Mouse (Mus musculus): ENCODE measurements around the gene Znrf2. TPM values are rescaled to one million over a fixed set of nuclear protein-coding genes. Genes with fewer than 3 reads are reported as not detected.
"Not testable (repeated sequence)": the region's sequence is repeated elsewhere in the genome, so short reads cannot be mapped to it uniquely, and the experiment has no call there.

Gene Znrf2
- total RNA-seq, 1 experiment from 2014 or later, result 55.4 TPM

- ATAC-seq (replicated peaks in 1 of 2; ENCODE audit: insufficient read depth in 1 of 2, low FRiP score in 2 of 2, low TSS enrichment in 1 of 2, low read depth in 1 of 2, poor library complexity in 2 of 2, severe bottlenecking in 2 of 2), result no peak
Measured at GRCm38 (mm10) chr6:54830048-54830772, 13.5 kb downstream of the Znrf2 start.

- no peak for ATAC-seq (replicated peaks in 1 of 2; ENCODE audit: insufficient read depth in 1 of 2, low FRiP score in 2 of 2, low TSS enrichment in 1 of 2, low read depth in 1 of 2, poor library complexity in 2 of 2, severe bottlenecking in 2 of 2)
Measured at GRCm38 (mm10) chr6:54831069-54831720, 14.5 kb downstream of the Znrf2 start.

DNA sequence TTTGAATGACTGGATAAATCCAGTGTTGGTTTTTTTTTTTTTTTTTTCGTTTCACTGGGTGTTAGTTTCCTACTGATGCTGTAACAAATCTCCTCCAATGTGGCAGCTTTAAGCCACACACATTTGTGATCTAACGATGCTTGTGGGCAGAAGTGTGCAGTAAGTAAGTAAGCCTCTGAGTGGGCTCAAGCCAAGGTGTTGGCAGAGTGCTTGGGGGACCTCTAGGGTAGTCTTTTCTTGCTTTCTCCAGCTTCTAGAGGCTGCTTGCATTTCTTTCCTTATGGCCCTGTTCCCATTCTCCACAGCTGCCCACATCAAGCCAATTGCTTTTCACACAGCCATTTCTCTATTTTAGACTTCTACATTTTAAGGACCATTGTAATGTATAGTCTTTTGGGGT lies 16.7 kb downstream of the Znrf2 start:
- no peak for ATAC-seq (replicated peaks in 1 of 2; ENCODE audit: insufficient read depth in 1 of 2, low FRiP score in 2 of 2, low TSS enrichment in 1 of 2, low read depth in 1 of 2, poor library complexity in 2 of 2, severe bottlenecking in 2 of 2)

- no peak for ATAC-seq (replicated peaks in 1 of 2; ENCODE audit: insufficient read depth in 1 of 2, low FRiP score in 2 of 2, low TSS enrichment in 1 of 2, low read depth in 1 of 2, poor library complexity in 2 of 2, severe bottlenecking in 2 of 2)
Measured at GRCm38 (mm10) chr6:54836666-54837065, 19.9 kb downstream of the Znrf2 start.

GRCm38 (mm10) chr6:54841399-54841798 lies 24.7 kb downstream of the Znrf2 start:
- ATAC-seq (replicated peaks in 1 of 2; ENCODE audit: insufficient read depth in 1 of 2, low FRiP score in 2 of 2, low TSS enrichment in 1 of 2, low read depth in 1 of 2, poor library complexity in 2 of 2, severe bottlenecking in 2 of 2), result no peak

DNA sequence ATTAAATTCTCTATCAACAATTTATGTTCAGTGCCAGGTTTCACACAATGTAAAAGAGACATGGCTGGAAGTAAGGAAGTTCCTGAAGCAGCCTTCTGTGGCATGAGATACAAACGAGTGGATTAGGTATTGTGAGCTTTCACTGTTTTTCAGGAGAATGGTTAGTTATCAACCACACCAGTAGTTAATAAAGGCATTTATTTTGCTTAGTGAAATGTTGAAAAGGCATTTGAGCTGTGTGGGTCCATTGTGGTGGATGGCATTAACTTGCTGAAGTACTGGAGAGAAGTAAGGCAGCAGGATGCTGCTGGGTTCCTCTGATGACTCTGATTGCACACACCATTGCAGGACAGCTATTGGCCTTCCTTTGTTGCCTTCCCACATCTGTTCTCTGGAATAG lies 25.3 kb downstream of the Znrf2 start:
- no peak for ATAC-seq (replicated peaks in 1 of 2; ENCODE audit: insufficient read depth in 1 of 2, low FRiP score in 2 of 2, low TSS enrichment in 1 of 2, low read depth in 1 of 2, poor library complexity in 2 of 2, severe bottlenecking in 2 of 2)

- ATAC-seq (replicated peaks in 1 of 2; ENCODE audit: insufficient read depth in 1 of 2, low FRiP score in 2 of 2, low TSS enrichment in 1 of 2, low read depth in 1 of 2, poor library complexity in 2 of 2, severe bottlenecking in 2 of 2), result no peak
Measured at GRCm38 (mm10) chr6:54848546-54848945, 31.8 kb downstream of the Znrf2 start.

- ATAC-seq (replicated peaks in 1 of 2; ENCODE audit: insufficient read depth in 1 of 2, low FRiP score in 2 of 2, low TSS enrichment in 1 of 2, low read depth in 1 of 2, poor library complexity in 2 of 2, severe bottlenecking in 2 of 2), result peak; percentile 22 to 52; a peak in 3 of 4 replicates
Measured at GRCm38 (mm10) chr6:54849179-54850156, 32.8 kb downstream of the Znrf2 start.

- ATAC-seq (replicated peaks in 1 of 2; ENCODE audit: insufficient read depth in 1 of 2, low FRiP score in 2 of 2, low TSS enrichment in 1 of 2, low read depth in 1 of 2, poor library complexity in 2 of 2, severe bottlenecking in 2 of 2), result peak in 1 of 2 experiments; percentile 26; a peak in 1 of 4 replicates
Measured at GRCm38 (mm10) chr6:54851778-54852177, 35.1 kb downstream of the Znrf2 start.

GRCm38 (mm10) chr6:54852669-54853068 lies 36.0 kb downstream of the Znrf2 start:
- ATAC-seq (replicated peaks in 1 of 2; ENCODE audit: insufficient read depth in 1 of 2, low FRiP score in 2 of 2, low TSS enrichment in 1 of 2, low read depth in 1 of 2, poor library complexity in 2 of 2, severe bottlenecking in 2 of 2), result no peak

- no peak for ATAC-seq (replicated peaks in 1 of 2; ENCODE audit: insufficient read depth in 1 of 2, low FRiP score in 2 of 2, low TSS enrichment in 1 of 2, low read depth in 1 of 2, poor library complexity in 2 of 2, severe bottlenecking in 2 of 2)
Measured at GRCm38 (mm10) chr6:54854859-54855258, 38.1 kb downstream of the Znrf2 start.

DNA sequence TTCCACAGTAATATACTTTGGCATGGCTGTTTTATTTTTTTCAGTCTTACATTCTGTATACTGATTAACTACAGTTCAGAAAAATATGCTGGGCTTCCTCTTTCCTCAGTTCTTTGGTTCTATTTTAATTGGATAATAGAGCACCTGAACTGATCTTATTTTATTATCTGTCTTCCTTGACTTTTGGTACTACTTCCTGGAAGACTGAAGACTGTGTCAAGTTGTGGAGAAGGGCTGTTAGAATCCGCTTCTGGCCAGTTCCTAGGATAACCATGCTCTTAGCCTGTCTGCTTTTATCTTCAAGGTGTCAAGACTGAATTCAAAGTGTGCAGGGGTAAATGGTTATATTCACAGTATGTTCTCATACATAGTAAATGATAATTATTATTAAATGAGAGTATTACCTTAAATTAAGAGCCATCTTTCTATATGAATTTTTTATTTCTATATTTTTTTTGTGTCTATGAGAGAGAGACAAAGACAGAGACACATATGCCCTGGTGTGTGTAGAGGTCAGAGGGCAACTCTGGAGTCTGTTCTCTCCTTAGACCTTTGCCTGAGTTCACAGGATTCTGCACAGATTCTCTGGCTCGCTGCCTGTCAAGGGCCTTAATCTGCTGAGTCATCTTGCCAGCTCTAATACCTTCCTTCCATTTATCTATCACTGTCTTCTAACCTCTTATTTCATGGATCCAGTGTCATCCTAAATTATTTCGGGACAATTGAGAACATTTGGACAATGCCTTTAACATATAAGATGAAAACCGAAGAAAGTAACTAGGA lies 39.3 kb downstream of the Znrf2 start:
- ATAC-seq (replicated peaks in 1 of 2; ENCODE audit: insufficient read depth in 1 of 2, low FRiP score in 2 of 2, low TSS enrichment in 1 of 2, low read depth in 1 of 2, poor library complexity in 2 of 2, severe bottlenecking in 2 of 2), result no peak

GRCm38 (mm10) chr6:54859159-54859558 lies 42.4 kb downstream of the Znrf2 start:
- not testable (repeated sequence) for ATAC-seq (replicated peaks in 1 of 2; ENCODE audit: insufficient read depth in 1 of 2, low FRiP score in 2 of 2, low TSS enrichment in 1 of 2, low read depth in 1 of 2, poor library complexity in 2 of 2, severe bottlenecking in 2 of 2)

- no peak for ATAC-seq (replicated peaks in 1 of 2; ENCODE audit: insufficient read depth in 1 of 2, low FRiP score in 2 of 2, low TSS enrichment in 1 of 2, low read depth in 1 of 2, poor library complexity in 2 of 2, severe bottlenecking in 2 of 2)
Measured at GRCm38 (mm10) chr6:54860180-54860579, 43.5 kb downstream of the Znrf2 start.

GRCm38 (mm10) chr6:54866731-54867410 lies 50.2 kb downstream of the Znrf2 start:
- 0 out of 4 replicates have a peak, but pooled peaks of 1 of the 2 experiments have one; percentile 10 for ATAC-seq (replicated peaks in 1 of 2; ENCODE audit: insufficient read depth in 1 of 2, low FRiP score in 2 of 2, low TSS enrichment in 1 of 2, low read depth in 1 of 2, poor library complexity in 2 of 2, severe bottlenecking in 2 of 2)

DNA sequence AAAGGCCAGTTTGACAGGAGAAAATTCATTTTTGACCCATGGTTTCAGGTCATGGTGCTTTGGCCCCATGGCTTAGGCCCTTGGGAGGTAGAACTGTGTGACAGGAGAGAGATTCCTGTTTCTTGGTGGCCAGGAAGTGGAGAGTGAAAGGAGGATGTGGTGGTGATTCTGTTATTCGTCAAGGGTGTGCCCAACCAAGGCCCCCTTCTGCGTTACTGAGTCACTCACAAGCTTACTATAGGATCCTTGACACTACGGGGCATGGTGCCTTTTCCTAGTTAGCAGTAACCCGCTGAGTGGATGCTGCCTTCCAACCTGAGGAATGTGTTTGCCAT lies 50.7 kb downstream of the Znrf2 start:
- peak; percentile 90 to 94 for ATAC-seq (replicated peaks in 1 of 2; ENCODE audit: insufficient read depth in 1 of 2, low FRiP score in 2 of 2, low TSS enrichment in 1 of 2, low read depth in 1 of 2, poor library complexity in 2 of 2, severe bottlenecking in 2 of 2)

DNA sequence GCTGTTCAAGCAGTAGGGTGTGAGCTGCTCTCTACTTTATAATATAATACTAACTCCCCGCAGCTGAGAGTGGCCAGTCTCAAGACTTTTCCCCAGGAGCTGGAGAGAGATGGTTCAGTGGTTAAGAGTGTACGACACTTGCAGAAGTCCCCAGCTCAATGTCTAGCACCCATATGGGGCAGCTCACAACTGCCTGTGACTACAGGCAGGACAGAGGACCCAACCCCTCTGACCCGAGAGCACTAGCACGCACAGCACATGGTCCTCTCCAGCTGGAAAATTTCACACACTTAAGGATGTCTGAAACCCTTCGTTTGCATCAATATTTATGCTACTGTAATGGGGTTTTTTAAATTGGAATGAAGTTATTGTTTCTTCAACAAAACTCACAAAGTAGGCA lies 56.3 kb downstream of the Znrf2 start:
- ATAC-seq (replicated peaks in 1 of 2; ENCODE audit: insufficient read depth in 1 of 2, low FRiP score in 2 of 2, low TSS enrichment in 1 of 2, low read depth in 1 of 2, poor library complexity in 2 of 2, severe bottlenecking in 2 of 2), result no peak
